Mouse (Mus musculus) ES-E14 (cell line): ENCODE results near the gene Ppm1l.

Experiments
- HCFC1 ChIP-seq: IDR thresholded peaks from 2 replicates; pipeline ENCODE4 v1.6.1; 2012; ENCODE audit warnings: low read length, inconsistent platforms, borderline replicate concordance; ENCODE audit not compliant: insufficient read depth
- MAFK ChIP-seq: IDR thresholded peaks from 2 replicates; pipeline ENCODE4 v1.6.1; 2014; ENCODE audit warnings: mild to moderate bottlenecking, low read depth, low read length, inconsistent platforms; ENCODE audit not compliant: insufficient read depth
- ZNF384 ChIP-seq: IDR thresholded peaks from 2 replicates; pipeline ENCODE4 v1.6.1; 2012; ENCODE audit warnings: low read depth, low read length, inconsistent platforms

DNA sequence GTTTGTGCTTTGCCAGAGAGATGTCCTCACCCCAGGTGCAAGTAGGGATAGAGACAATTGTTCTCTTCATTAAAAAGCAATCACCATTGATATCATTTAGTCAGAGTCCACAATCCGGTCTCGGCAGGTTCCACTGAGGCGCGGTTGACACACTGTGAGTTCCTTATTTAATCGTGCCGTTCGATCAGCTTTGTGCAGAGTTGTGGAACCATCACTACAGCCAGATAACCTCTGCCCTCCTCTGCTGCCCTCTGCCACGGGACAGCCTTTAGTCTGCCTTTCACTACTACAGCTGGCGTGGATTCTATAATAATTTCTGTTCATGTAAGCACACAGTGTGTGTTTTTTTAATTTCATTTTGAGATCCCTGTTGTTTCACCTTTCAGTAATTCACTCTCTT is 17.2 kb downstream of the Ppm1l start:
- TF ChIP-seq MAFK (no peak), HCFC1 (no peak), ZNF384 (no peak)
